Mouse (Mus musculus): ENCODE measurements around the gene Rxrg. TPM values are rescaled to one million over a fixed set of nuclear protein-coding genes. Genes with fewer than 3 reads are reported as not detected.

Rxrg gene
- not detected in 2 replicates for total RNA-seq (2012; rRNA removed)
- polyA plus RNA-seq (2012; ENCODE audit: insufficient read depth in 1 of 2, insufficient read length in 2 of 2, low read depth in 1 of 2, low replicate concordance in 2 of 2, missing spikeins in 1 of 2) = not detected

DNA sequence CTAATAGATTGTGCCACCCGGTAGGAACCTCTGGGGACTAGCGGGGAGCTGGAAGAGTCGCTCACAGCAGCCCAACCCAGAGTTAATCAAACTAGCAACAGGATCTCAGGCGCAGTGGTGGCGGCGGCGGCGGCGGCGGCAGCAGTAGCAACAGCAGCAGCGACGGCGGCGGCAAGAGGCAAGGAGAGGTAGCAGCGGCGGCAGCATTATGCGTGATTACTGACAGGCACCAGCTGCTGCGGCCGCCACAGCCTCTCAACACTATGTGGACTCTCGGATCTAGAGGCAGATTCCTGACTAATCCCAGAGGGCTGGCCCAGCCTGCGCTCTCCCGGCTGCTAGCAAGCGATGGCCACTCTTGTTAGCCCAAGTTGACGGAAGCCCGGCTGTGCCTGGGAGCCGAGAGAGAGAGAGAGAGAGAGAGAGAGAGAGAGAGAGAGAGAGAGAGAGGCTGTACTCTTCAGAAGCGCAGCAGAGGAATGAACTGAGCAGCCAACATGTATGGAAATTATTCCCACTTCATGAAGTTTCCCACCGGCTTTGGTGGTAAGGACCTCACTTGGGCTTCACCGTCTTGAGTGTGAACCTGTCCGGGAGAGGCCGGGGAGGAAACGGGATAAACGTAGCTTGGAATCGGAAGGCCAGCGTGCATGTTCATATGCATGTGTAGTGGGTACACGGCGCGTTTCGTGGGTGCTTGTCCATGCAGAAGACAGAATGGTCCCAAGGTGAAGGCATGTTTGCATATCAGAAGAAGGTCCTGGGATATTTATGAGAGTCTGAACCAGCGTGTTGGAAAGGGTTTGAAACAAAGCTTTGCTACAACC is at the start of gene Rxrg:
Rxrg (plus strand) TSS at position 130 of the 827 bp plus-strand sequence.
- Histone ChIP-seq H3K27ac (ENCODE audit: control insufficient read depth, low read depth, low read length) (no peak within 1 kb of the TSS), H3K36me3 (ENCODE audit: control insufficient read depth in 1 of 2, insufficient read depth in 2 of 2, low read length in 2 of 2) (no peaks in the 10 kb centered on the region), H3K27me3 (ENCODE audit: control insufficient read depth in 1 of 2, insufficient read depth in 2 of 2, low read length in 2 of 2) (no peaks in the 10 kb centered on the region), H3K9me3 (replicated peaks; ENCODE audit: insufficient read depth, low read length) (no peaks in the 10 kb centered on the region), H3K79me2 (ENCODE audit: control insufficient read depth, insufficient read depth, low read length, poor library complexity) (no peaks in the 10 kb centered on the region), H3K4me3 (ENCODE audit: control insufficient read depth in 1 of 2, insufficient read depth in 1 of 2, low read depth in 2 of 2, low read length in 2 of 2) (no peak within 1 kb of the TSS), H3K4me1 (ENCODE audit: control insufficient read depth in 1 of 2, insufficient read depth in 2 of 2, low read length in 2 of 2) (no peaks in the 10 kb centered on the region), H3K9ac (ENCODE audit: control insufficient read depth, low read depth, low read length, poor library complexity, severe bottlenecking) (no peak within 1 kb of the TSS)
- TF ChIP-seq KAT2A (conservative IDR thresholded peaks at IDR 0.05; ENCODE audit: low read depth, low read length) = no peak
- no peak for TF ChIP-seq MAZ (IDR thresholded peaks at IDR 0.05; ENCODE audit: low read depth, low read length)
- TF ChIP-seq POLR2AphosphoS2 (IDR thresholded peaks at IDR 0.05; ENCODE audit: low read length) = no peak
- TF ChIP-seq NRF1 (IDR thresholded peaks at IDR 0.05; ENCODE audit: insufficient read depth, low read depth, low read length, poor library complexity, severe bottlenecking) = no peak
- no peak for TF ChIP-seq HCFC1 (IDR thresholded peaks at IDR 0.05; ENCODE audit: low read depth, low read length)
- no peak for TF ChIP-seq POLR2AphosphoS5 (IDR thresholded peaks at IDR 0.05; ENCODE audit: borderline replicate concordance, low read depth, low read length)
- no peak for TF ChIP-seq GABPA (IDR thresholded peaks at IDR 0.05; ENCODE audit: low read depth, low read length)
- no peak for DNase-seq (ENCODE audit: low read depth, low spot score)

DNA sequence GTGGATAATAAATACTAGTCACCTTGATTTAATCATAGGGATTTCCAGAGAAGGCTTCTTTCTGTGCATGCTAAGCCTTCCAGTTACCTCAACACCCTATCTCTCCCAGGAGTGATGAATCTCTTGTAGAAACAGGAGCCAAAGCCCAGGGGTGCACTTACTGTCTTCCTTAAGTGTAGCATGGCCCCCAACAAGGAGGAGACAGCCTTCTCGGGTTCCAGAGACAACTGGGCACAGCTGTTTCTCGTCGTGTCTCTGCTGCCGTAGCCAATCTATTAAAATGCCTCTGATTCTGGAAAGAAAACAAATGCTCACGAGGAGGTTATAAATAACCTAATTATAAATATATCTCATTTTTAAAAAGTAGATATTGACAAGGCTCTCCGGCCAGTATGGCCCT is 48.9 kb upstream of the Rxrg start:
- Histone ChIP-seq H3K4me1 (ENCODE audit: control insufficient read depth in 1 of 2, insufficient read depth in 2 of 2, low read length in 2 of 2) (no peaks in the 10 kb centered on the region), H3K79me2 (ENCODE audit: control insufficient read depth, insufficient read depth, low read length, poor library complexity) (no peaks in the 10 kb centered on the region), H3K9me3 (replicated peaks; ENCODE audit: insufficient read depth, low read length) (no peaks in the 10 kb centered on the region), H3K9ac (ENCODE audit: control insufficient read depth, low read depth, low read length, poor library complexity, severe bottlenecking) (no peak overlapping the region), H3K27me3 (ENCODE audit: control insufficient read depth in 1 of 2, insufficient read depth in 2 of 2, low read length in 2 of 2) (no peaks in the 10 kb centered on the region), H3K27ac (ENCODE audit: control insufficient read depth, low read depth, low read length) (no peak overlapping the region), H3K4me3 (ENCODE audit: control insufficient read depth in 1 of 2, insufficient read depth in 1 of 2, low read depth in 2 of 2, low read length in 2 of 2) (no peak overlapping the region), H3K36me3 (ENCODE audit: control insufficient read depth in 1 of 2, insufficient read depth in 2 of 2, low read length in 2 of 2) (no peaks in the 10 kb centered on the region)
- DNase-seq (ENCODE audit: low read depth, low spot score) = no peak
- TF ChIP-seq EP300 (IDR thresholded peaks at IDR 0.05; ENCODE audit: low read depth in 1 of 2, low read length in 2 of 2) (no peak), GATA1 (IDR thresholded peaks at IDR 0.05; ENCODE audit: low read depth, low read length) (no peak), MEF2A (IDR thresholded peaks at IDR 0.05; ENCODE audit: extremely low read depth, insufficient replicate concordance, low read depth, low read length, poor library complexity, severe bottlenecking) (no peak), CHD1 (IDR thresholded peaks at IDR 0.05; ENCODE audit: low read depth, low read length) (no peak), TBP (IDR thresholded peaks at IDR 0.05; ENCODE audit: low read depth, low read length) (no peak), JUND (IDR thresholded peaks at IDR 0.05; ENCODE audit: low read depth, low read length) (no peak), MYC (IDR thresholded peaks at IDR 0.05; ENCODE audit: low read depth, low read length) (no peak), USF1 (IDR thresholded peaks at IDR 0.05; ENCODE audit: low read depth, low read length) (no peak), MAZ (IDR thresholded peaks at IDR 0.05; ENCODE audit: low read depth, low read length) (no peak)

Data from MEL (cell line).